Mouse (Mus musculus): ENCODE results near the gene 2410131K14Rik. TPM values are rescaled to one million over a fixed set of nuclear protein-coding genes. Genes with fewer than 3 reads are reported as not detected.

2410131K14Rik gene
- 3.0 and 3.4 TPM in 2 replicates for polyA plus RNA-seq (2012; rRNA removed)

DNA sequence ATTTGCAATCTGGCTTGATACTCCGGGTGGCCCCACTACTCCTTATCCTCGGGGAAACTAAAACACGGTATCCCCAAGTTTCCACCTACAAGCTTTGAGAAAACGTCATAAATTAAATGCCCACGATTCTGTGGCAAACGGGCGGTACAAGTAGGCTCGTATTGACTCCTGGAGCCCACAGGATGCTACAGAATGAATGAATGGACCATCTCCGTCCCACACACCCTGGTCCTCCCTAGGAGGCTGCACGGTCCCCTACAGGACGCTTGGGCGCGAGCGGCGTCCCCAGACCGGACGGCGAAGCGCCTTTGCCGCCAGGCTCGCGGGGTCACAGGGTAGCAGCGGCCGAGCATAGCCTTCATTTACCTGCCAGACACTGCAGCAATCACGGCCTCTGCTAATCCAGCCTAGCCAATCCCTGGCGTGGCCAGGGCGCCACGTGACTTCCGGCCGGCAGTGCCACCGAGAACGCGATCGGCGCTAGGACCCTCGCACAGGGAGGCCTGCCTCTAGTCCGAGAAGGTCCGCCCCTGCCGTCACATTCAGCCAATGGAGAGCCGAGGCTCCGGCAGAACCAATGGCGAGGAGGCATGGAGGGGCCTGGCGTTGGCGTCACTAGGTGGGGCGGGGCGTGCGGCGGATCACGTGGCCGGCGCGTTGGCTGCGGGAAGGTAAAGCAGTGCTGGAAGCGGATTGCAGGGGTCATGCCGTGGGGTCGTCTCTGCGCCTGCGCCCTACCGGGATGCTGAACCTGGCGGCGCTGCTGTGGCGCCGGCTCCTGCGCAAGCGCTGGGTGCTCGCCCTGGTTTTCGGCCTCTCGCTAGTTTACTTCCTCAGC is at the start of gene 2410131K14Rik, which contains the start of gene Rnft2:
TSS of gene 2410131K14Rik (plus strand) at position 622 of the 838 bp plus-strand sequence.
TSS of gene Rnft2 (minus strand) at position 511 of the 838 bp plus-strand sequence.
- Histone ChIP-seq H3K27me3 (ENCODE audit: control insufficient read depth, insufficient read depth, low read length) (no peaks in the 10 kb centered on the region), H3K4me3 (ENCODE audit: control insufficient read depth, low read depth, low read length) (peak within 1 kb of the TSS; percentile 79), H3K36me3 (ENCODE audit: control insufficient read depth, insufficient read depth, low read length) (no peaks in the 10 kb centered on the region), H3K4me1 (ENCODE audit: control insufficient read depth, insufficient read depth, low read length) (peaks cover 7% of the 10 kb centered on the region), H3K27ac (ENCODE audit: control insufficient read depth, insufficient read depth, low read depth, low read length) (peak within 1 kb of the TSS; percentile 68)
- TF ChIP-seq CTCF (IDR thresholded peaks at IDR 0.05; ENCODE audit: control insufficient read depth, insufficient read depth, insufficient replicate concordance, low read depth, low read length) (no peak), POLR2A (IDR thresholded peaks at IDR 0.05; ENCODE audit: control insufficient read depth, low read depth, low read length) (peak; percentile 50; the same call in 1 of the 2 replicates)

DNA sequence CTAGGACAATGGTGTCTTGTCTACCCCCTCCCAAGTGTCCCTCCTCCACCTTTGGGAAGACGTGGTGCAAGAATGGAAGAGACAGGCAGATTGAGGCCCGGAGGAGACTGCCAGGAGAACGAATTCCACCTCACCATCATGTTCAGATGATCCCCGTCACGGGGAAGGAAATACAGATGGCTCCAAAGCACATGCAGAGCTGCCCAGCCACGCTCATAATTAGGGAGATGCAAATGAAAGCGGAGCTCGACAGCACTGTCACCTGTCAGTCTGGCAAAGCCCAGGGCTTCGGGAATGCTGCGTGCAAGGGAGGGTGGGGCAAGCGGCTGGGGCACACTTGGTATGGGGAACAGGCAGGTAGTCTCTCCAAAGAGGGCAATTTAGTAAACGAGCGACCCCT is 47.6 kb upstream of the 2410131K14Rik start:
- H3K4me3 ChIP-seq (ENCODE audit: control insufficient read depth, low read depth, low read length), result no peak overlapping the region
- no peaks in the 10 kb centered on the region for H3K4me1 ChIP-seq (ENCODE audit: control insufficient read depth, insufficient read depth, low read length)
- no peaks in the 10 kb centered on the region for H3K27me3 ChIP-seq (ENCODE audit: control insufficient read depth, insufficient read depth, low read length)
- no peak overlapping the region for H3K27ac ChIP-seq (ENCODE audit: control insufficient read depth, insufficient read depth, low read depth, low read length)
- H3K36me3 ChIP-seq (ENCODE audit: control insufficient read depth, insufficient read depth, low read length), result no peaks in the 10 kb centered on the region
- TF ChIP-seq POLR2A (IDR thresholded peaks at IDR 0.05; ENCODE audit: control insufficient read depth, low read depth, low read length) (no peak), CTCF (IDR thresholded peaks at IDR 0.05; ENCODE audit: control insufficient read depth, insufficient read depth, insufficient replicate concordance, low read depth, low read length) (no peak)

DNA sequence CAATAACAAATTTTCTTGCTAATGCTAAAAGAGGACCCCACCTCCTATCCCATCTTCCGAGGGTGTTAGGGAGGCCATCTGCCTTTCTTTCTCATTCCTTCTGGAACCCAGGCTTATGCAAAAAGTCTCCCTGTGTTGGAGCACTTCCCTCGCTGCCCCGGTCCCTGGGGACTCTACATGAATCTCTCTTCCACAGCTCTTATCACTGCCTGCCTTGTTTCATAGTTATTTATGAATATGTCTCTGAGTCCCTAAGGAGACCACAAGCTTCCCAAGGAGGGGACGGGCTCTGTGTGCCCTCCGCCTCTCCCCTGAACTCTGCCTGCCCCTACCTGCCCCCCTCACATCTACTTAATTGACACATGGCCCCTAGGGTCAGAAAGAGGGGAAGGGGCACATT is 45.4 kb upstream of the 2410131K14Rik start:
- Histone ChIP-seq H3K4me1 (ENCODE audit: control insufficient read depth, insufficient read depth, low read length) (no peaks in the 10 kb centered on the region), H3K27me3 (ENCODE audit: control insufficient read depth, insufficient read depth, low read length) (no peaks in the 10 kb centered on the region), H3K4me3 (ENCODE audit: control insufficient read depth, low read depth, low read length) (no peak overlapping the region), H3K27ac (ENCODE audit: control insufficient read depth, insufficient read depth, low read depth, low read length) (no peak overlapping the region), H3K36me3 (ENCODE audit: control insufficient read depth, insufficient read depth, low read length) (no peaks in the 10 kb centered on the region)
- TF ChIP-seq CTCF (IDR thresholded peaks at IDR 0.05; ENCODE audit: control insufficient read depth, insufficient read depth, insufficient replicate concordance, low read depth, low read length) (no peak), POLR2A (IDR thresholded peaks at IDR 0.05; ENCODE audit: control insufficient read depth, low read depth, low read length) (no peak)

- Histone ChIP-seq H3K27ac (ENCODE audit: control insufficient read depth, insufficient read depth, low read depth, low read length) (no peak overlapping the region), H3K36me3 (ENCODE audit: control insufficient read depth, insufficient read depth, low read length) (no peaks in the 10 kb centered on the region), H3K27me3 (ENCODE audit: control insufficient read depth, insufficient read depth, low read length) (no peaks in the 10 kb centered on the region), H3K4me3 (ENCODE audit: control insufficient read depth, low read depth, low read length) (no peak overlapping the region), H3K4me1 (ENCODE audit: control insufficient read depth, insufficient read depth, low read length) (0 out of 2 replicates have a peak, but pooled peaks cover 2% of the 10 kb centered on the region)
- TF ChIP-seq POLR2A (IDR thresholded peaks at IDR 0.05; ENCODE audit: control insufficient read depth, low read depth, low read length), result no peak
- TF ChIP-seq CTCF (IDR thresholded peaks at IDR 0.05; ENCODE audit: control insufficient read depth, insufficient read depth, insufficient replicate concordance, low read depth, low read length), result no peak
Observed at GRCm38 (mm10) chr5:118204675-118205440, 40.2 kb upstream of the 2410131K14Rik start.

DNA sequence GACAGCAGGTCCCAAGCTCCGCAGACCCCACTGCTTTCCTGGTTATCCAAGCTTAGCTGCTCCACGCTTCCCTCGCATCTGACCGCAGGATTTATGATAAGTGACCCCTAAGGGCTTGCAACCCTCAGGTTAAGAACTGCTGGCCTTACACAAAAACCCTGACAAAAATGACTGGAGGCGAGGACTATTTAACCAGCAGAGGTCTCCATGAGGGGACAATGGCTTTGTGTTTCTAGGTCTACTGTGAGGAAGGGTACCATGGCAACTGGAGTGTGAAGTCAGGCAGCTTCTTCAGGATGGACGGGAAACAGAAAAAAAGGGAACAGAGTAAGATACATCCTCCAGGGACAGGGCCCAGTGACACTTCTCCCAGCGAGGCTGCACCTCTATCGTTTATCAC is 39.2 kb upstream of the 2410131K14Rik start:
- 0 out of 2 replicates have a peak, but pooled peaks cover 2% of the 10 kb centered on the region for H3K4me1 ChIP-seq (ENCODE audit: control insufficient read depth, insufficient read depth, low read length)
- TF ChIP-seq CTCF (IDR thresholded peaks at IDR 0.05; ENCODE audit: control insufficient read depth, insufficient read depth, insufficient replicate concordance, low read depth, low read length) (no peak), POLR2A (IDR thresholded peaks at IDR 0.05; ENCODE audit: control insufficient read depth, low read depth, low read length) (no peak)
- H3K4me3 ChIP-seq (ENCODE audit: control insufficient read depth, low read depth, low read length), result no peak overlapping the region
- H3K27ac ChIP-seq (ENCODE audit: control insufficient read depth, insufficient read depth, low read depth, low read length), result no peak overlapping the region
- no peaks in the 10 kb centered on the region for H3K36me3 ChIP-seq (ENCODE audit: control insufficient read depth, insufficient read depth, low read length)
- no peaks in the 10 kb centered on the region for H3K27me3 ChIP-seq (ENCODE audit: control insufficient read depth, insufficient read depth, low read length)

DNA sequence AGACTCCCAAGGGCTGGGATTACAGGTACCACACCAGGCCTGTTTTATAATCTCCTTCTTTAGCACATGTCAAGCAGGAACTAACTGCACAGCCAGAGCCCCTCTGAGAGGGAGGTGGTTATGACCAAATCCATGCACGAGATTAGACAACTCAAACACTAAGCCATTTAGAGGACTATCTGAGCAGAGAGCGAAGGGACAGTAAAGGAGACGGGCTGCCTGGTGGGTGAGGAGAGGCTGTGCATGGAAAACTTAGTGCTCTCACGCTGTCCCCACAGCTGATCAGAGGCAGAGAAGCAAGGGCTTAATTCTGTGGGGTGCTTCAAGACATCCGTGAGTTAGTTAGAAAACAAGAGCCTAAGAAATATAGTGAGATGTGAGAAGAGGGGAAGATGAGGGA is 31.0 kb upstream of the 2410131K14Rik start:
- H3K27me3 ChIP-seq (ENCODE audit: control insufficient read depth, insufficient read depth, low read length), result no peaks in the 10 kb centered on the region
- no peak overlapping the region for H3K4me3 ChIP-seq (ENCODE audit: control insufficient read depth, low read depth, low read length)
- peaks cover 11% of the 10 kb centered on the region for H3K4me1 ChIP-seq (ENCODE audit: control insufficient read depth, insufficient read depth, low read length)
- no peak overlapping the region for H3K27ac ChIP-seq (ENCODE audit: control insufficient read depth, insufficient read depth, low read depth, low read length)
- no peak for TF ChIP-seq POLR2A (IDR thresholded peaks at IDR 0.05; ENCODE audit: control insufficient read depth, low read depth, low read length)
- no peak for TF ChIP-seq CTCF (IDR thresholded peaks at IDR 0.05; ENCODE audit: control insufficient read depth, insufficient read depth, insufficient replicate concordance, low read depth, low read length)
- no peaks in the 10 kb centered on the region for H3K36me3 ChIP-seq (ENCODE audit: control insufficient read depth, insufficient read depth, low read length)
